Mouse (Mus musculus): ENCODE measurements around the gene Pms2. TPM values are rescaled to one million over a fixed set of nuclear protein-coding genes. Genes with fewer than 3 reads are reported as not detected.

The Pms2 gene
- polyA plus RNA-seq, 1 experiment from 2014 or later: 6.6 TPM

DNA sequence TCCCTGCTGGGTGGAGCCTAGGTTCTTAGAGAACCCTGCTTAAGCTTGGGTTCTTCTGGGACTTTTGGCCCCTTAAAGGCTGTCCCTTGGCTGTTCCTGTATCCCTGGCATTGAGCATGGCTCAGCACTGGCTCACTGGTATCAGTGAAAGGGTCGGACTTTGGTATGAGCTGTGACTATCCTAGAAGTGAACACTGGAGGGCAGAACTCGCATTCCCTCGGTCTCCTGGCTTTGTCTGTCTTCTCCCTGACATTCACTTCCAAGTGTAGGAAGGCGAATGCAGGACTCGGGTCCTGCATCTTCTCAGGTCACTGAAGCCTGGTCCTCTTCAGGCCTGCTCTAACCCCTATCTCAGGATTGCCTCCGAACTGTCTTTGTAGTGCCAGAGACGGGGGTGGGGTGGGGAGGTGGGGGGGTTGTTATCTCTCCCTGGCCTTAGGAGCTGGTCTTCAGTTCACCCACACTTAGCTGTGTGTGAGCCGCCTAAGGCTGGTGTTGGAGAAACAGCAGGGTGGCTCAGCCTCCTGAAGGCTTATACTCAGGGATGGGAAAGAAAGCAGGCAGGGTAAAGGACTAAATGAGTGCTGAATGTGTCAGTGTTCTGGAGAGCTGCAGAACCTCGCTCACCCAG lies 17.4 kb upstream of the Pms2 start:
- H3K4me3 ChIP-seq (ENCODE audit: low read depth, low read length): no peak overlapping the region
- no peaks in the 10 kb centered on the region for H3K9me3 ChIP-seq (ENCODE audit: low read length)
- no peak overlapping the region for H3K4me2 ChIP-seq (ENCODE audit: low read depth, low read length)
- H3K36me3 ChIP-seq (replicated peaks; ENCODE audit: insufficient read depth, low read length): peaks cover 92% of the 10 kb centered on the region
- ATAC-seq: no peak
- no peaks in the 10 kb centered on the region; the same call in 1 of the 2 replicates for H3K4me1 ChIP-seq (ENCODE audit: insufficient read depth)
- no peaks in the 10 kb centered on the region for H3K27me3 ChIP-seq (ENCODE audit: insufficient read depth, low read length)
- H3K27ac ChIP-seq (ENCODE audit: low read depth): no peak overlapping the region
- no peak for DNase-seq
- 58% methylated on average over 9 of the region's 9 CpGs for WGBS (ENCODE audit: insufficient replicate concordance)
- TF ChIP-seq CTCF (IDR thresholded peaks at IDR 0.05; ENCODE audit: low read depth) (peak; percentile 18; the same call in 1 of the 2 replicates), EP300 (IDR thresholded peaks at IDR 0.05; ENCODE audit: low read depth) (no peak)
- H3K9ac ChIP-seq (replicated peaks): no peak overlapping the region

DNA sequence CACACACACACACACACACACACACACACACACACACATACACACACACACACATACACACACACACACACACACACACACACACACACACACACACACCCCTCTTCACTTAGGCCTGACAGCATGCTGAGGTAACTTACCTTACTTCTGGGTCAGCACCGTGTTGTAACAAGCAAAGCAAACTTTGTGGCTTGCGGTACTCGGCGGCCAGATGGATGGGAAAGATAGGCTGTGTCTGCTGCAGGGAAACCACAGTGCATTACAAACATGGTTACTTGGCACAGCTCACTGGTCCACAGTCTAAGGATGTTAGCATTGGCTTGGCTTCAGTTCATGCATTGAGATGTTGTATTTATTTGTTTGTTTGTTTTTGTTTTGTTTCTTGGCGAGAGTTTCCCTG lies 16.4 kb upstream of the Pms2 start:
- ATAC-seq (peak; percentile 78), DNase-seq (peak; percentile 45)
- H3K27me3 ChIP-seq (ENCODE audit: insufficient read depth, low read length): no peaks in the 10 kb centered on the region
- no peak overlapping the region for H3K9ac ChIP-seq (replicated peaks)
- peaks cover 92% of the 10 kb centered on the region for H3K36me3 ChIP-seq (replicated peaks; ENCODE audit: insufficient read depth, low read length)
- no peak overlapping the region for H3K27ac ChIP-seq (ENCODE audit: low read depth)
- no peak overlapping the region for H3K4me3 ChIP-seq (ENCODE audit: low read depth, low read length)
- no peaks in the 10 kb centered on the region; the same call in 1 of the 2 replicates for H3K4me1 ChIP-seq (ENCODE audit: insufficient read depth)
- no peak for TF ChIP-seq CTCF (IDR thresholded peaks at IDR 0.05; ENCODE audit: low read depth)
- no peak for TF ChIP-seq EP300 (IDR thresholded peaks at IDR 0.05; ENCODE audit: low read depth)
- H3K9me3 ChIP-seq (ENCODE audit: low read length): no peaks in the 10 kb centered on the region
- 19% methylated on average over 5 of the region's 5 CpGs for WGBS (ENCODE audit: insufficient replicate concordance)
- H3K4me2 ChIP-seq (ENCODE audit: low read depth, low read length): no peak overlapping the region

DNA sequence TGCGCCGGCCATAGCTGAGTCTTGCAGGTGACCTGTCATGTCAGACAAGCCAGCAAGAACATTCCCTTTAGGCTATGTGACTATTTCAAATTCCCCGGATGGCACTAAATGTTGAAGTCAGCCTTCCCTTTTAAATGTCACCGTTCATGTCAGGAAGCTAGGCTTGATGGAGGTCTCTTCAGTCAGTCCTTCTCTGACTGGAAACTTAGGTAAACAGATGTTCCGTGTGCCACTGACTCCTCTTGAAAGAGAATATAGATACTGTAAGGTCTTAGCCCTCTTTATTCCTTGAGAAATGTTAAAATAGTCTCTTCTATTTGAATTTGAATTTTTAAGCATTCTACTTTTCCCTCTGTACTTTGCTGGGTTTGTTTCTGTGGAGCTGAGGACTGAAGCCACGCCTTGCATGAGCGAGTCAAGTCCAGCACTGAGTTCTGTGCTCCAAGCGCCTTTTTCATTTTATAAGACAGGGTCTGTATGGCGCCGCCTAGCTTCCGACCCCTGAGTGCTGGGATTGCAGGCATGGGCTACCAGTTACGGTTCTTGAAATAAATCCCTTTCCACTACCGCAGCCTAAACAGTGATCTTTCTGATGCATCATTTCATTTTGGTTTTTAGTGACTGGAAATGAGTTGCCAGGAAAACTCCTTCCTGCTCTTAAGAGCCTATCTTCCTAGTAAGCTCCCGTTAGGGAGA lies 12.0 kb upstream of the Pms2 start, which contains the start of gene Ankrd61:
Ankrd61 (minus strand) TSS at position 51 of the 696 bp plus-strand sequence.
- Histone ChIP-seq H3K36me3 (replicated peaks; ENCODE audit: insufficient read depth, low read length) (peaks cover 92% of the 10 kb centered on the region), H3K9me3 (ENCODE audit: low read length) (no peaks in the 10 kb centered on the region), H3K27me3 (ENCODE audit: insufficient read depth, low read length) (no peaks in the 10 kb centered on the region), H3K4me3 (ENCODE audit: low read depth, low read length) (no peak within 1 kb of the TSS), H3K9ac (replicated peaks) (no peak within 1 kb of the TSS), H3K4me2 (ENCODE audit: low read depth, low read length) (no peak within 1 kb of the TSS), H3K4me1 (ENCODE audit: insufficient read depth) (no peaks in the 10 kb centered on the region), H3K27ac (ENCODE audit: low read depth) (no peak within 1 kb of the TSS)
- ATAC-seq (no peak), DNase-seq (no peak)
- TF ChIP-seq CTCF (IDR thresholded peaks at IDR 0.05; ENCODE audit: low read depth): 0 out of 2 replicates have a peak, but pooled peaks have one; percentile 5
- no peak for TF ChIP-seq EP300 (IDR thresholded peaks at IDR 0.05; ENCODE audit: low read depth)
- 89% methylated on average over 14 of the region's 14 CpGs for WGBS (ENCODE audit: insufficient replicate concordance)

DNA sequence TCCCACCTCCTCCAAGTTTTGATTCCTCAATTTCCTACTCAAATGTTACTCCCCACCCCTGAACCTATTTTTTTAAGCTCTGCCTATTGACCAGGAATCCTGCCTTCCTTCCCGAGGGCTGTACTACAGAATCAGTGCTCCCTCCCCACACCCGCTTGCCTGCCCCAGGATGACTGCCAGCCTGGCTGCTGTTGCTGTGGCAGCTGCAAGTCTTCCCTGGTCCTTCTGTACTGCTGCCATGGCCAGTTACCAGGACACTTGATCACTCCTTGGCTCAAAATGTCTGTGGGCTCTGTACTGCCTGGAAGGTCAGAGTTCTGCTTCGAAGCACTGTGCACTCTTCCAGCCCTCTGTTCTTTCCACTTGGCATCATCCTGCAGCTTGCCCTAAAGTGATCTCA lies 7.7 kb upstream of the Pms2 start:
- H3K9ac ChIP-seq (replicated peaks): no peak overlapping the region
- ATAC-seq: no peak
- 89% methylated on average over 3 of the region's 3 CpGs for whole genome bisulfite sequencing (ENCODE audit: insufficient replicate concordance)
- no peaks in the 10 kb centered on the region; the same call in 1 of the 2 replicates for H3K4me1 ChIP-seq (ENCODE audit: insufficient read depth)
- peaks cover 86% of the 10 kb centered on the region for H3K36me3 ChIP-seq (replicated peaks; ENCODE audit: insufficient read depth, low read length)
- no peak overlapping the region for H3K27ac ChIP-seq (ENCODE audit: low read depth)
- no peak for DNase-seq
- no peak for TF ChIP-seq CTCF (IDR thresholded peaks at IDR 0.05; ENCODE audit: low read depth)
- TF ChIP-seq EP300 (IDR thresholded peaks at IDR 0.05; ENCODE audit: low read depth): no peak
- H3K27me3 ChIP-seq (ENCODE audit: insufficient read depth, low read length): no peaks in the 10 kb centered on the region
- H3K9me3 ChIP-seq (ENCODE audit: low read length): no peaks in the 10 kb centered on the region
- H3K4me2 ChIP-seq (ENCODE audit: low read depth, low read length): no peak overlapping the region
- no peak overlapping the region for H3K4me3 ChIP-seq (ENCODE audit: low read depth, low read length)

DNA sequence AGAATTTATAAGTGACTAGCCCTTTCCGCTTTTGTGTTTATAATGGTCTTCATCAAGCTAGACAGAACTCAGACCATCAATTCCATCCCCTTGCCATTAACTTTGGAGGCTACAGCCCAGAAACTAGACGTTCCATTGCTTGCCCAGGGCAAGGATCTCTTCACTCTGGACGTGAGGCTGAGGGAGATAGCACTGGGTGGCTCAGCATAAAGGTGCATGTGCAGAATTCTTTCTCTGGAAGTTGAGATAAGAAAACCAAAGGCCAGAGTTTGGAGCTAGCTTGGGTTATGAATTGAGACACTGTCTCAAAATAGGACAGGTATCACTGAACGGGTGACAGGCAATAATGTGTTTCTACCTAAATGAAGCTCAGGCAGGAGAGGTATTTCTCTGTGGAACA lies 6.0 kb upstream of the Pms2 start:
- ATAC-seq (peak; percentile 47), DNase-seq (no peak)
- Histone ChIP-seq H3K4me2 (ENCODE audit: low read depth, low read length) (no peak overlapping the region), H3K27ac (ENCODE audit: low read depth) (no peak overlapping the region), H3K4me3 (ENCODE audit: low read depth, low read length) (no peak overlapping the region), H3K9ac (replicated peaks) (no peak overlapping the region), H3K4me1 (ENCODE audit: insufficient read depth) (peaks cover 16% of the 10 kb centered on the region), H3K36me3 (replicated peaks; ENCODE audit: insufficient read depth, low read length) (peaks cover 69% of the 10 kb centered on the region), H3K9me3 (ENCODE audit: low read length) (no peaks in the 10 kb centered on the region), H3K27me3 (ENCODE audit: insufficient read depth, low read length) (no peaks in the 10 kb centered on the region)
- no peak for TF ChIP-seq CTCF (IDR thresholded peaks at IDR 0.05; ENCODE audit: low read depth)
- peak; percentile 61 for TF ChIP-seq EP300 (IDR thresholded peaks at IDR 0.05; ENCODE audit: low read depth)
- WGBS (ENCODE audit: insufficient replicate concordance): 53% methylated on average over 4 of the region's 4 CpGs

DNA sequence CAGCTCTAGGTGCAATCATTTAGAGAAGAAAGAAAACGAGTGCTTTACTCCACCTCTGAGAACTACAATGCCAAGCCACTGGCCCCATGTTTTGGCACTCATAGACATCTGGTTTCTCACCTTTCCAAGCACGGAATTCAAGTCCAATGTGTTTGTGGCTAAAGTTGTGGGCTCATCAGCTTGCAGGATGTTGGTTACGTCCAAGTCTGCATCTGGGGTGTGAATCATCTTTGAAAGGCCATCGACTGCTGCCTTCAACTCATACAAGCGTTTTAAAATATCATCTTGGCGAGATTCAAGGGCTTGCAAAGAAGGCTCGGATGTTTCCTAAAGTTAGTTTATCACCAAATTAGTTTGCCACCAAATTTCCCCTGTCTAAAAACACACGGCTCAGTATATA lies 3.3 kb upstream of the Pms2 start:
- Histone ChIP-seq H3K27me3 (ENCODE audit: insufficient read depth, low read length) (no peaks in the 10 kb centered on the region), H3K36me3 (replicated peaks; ENCODE audit: insufficient read depth, low read length) (peaks cover 42% of the 10 kb centered on the region), H3K4me3 (ENCODE audit: low read depth, low read length) (no peak overlapping the region), H3K9ac (replicated peaks) (no peak overlapping the region), H3K4me1 (ENCODE audit: insufficient read depth) (peaks cover 27% of the 10 kb centered on the region), H3K27ac (ENCODE audit: low read depth) (no peak overlapping the region), H3K4me2 (ENCODE audit: low read depth, low read length) (no peak overlapping the region), H3K9me3 (ENCODE audit: low read length) (no peaks in the 10 kb centered on the region)
- ATAC-seq (no peak), DNase-seq (no peak)
- 79% methylated on average over 8 of the region's 8 CpGs for WGBS (ENCODE audit: insufficient replicate concordance)
- TF ChIP-seq CTCF (IDR thresholded peaks at IDR 0.05; ENCODE audit: low read depth) (no peak), EP300 (IDR thresholded peaks at IDR 0.05; ENCODE audit: low read depth) (no peak)
